Mouse (Mus musculus) MEL (cell line): ENCODE results near the gene Aco1. TPM values are rescaled to one million over a fixed set of nuclear protein-coding genes. Genes with fewer than 3 reads are reported as not detected.

Source experiments
- DNase-seq: peaks from one replicate; pipeline ENCODE4 v3.0.0; 2011; ENCODE audit warnings: low read depth, low spot score
- H3K27ac ChIP-seq: 2 replicates; pipeline ENCODE4 v1.5.1; 2012; ENCODE audit warnings: low read depth, mild to moderate bottlenecking, control low read depth, low read length, moderate library complexity; ENCODE audit not compliant: control insufficient read depth
- H3K27me3 ChIP-seq, 2 experiments: fragments of 150-350 bp in 1 of 2; sonication (generic) in 1 of 2; 2 replicates each; pipeline ENCODE4 v1.6.1; 2012; ENCODE audit warnings: low read length in 2 of 2, mild to moderate bottlenecking in 2 of 2, improper control_type of control experiment in 1 of 2, moderate library complexity in 1 of 2; ENCODE audit not compliant: insufficient read depth in 2 of 2, control insufficient read depth in 1 of 2
- H3K36me3 ChIP-seq, 2 experiments: 2 replicates each; pipeline ENCODE4 v1.6.1; 2012 to 2014; ENCODE audit warnings: low read length in 2 of 2, improper control_type of control experiment in 1 of 2, inconsistent platforms in 1 of 2, mild to moderate bottlenecking in 1 of 2; ENCODE audit not compliant: insufficient read depth in 2 of 2, control insufficient read depth in 1 of 2
- H3K4me1 ChIP-seq, 2 experiments: fragments of 150-350 bp in 1 of 2; sonication (generic) in 1 of 2; 2 replicates each; pipeline ENCODE4 v1.6.1; 2012; ENCODE audit warnings: low read length in 2 of 2, improper control_type of control experiment in 1 of 2, mild to moderate bottlenecking in 1 of 2; ENCODE audit not compliant: insufficient read depth in 2 of 2, control insufficient read depth in 1 of 2
- H3K4me3 ChIP-seq, 2 experiments: fragments of 150-350 bp in 1 of 2; sonication (generic) in 1 of 2; 2 replicates each; pipeline ENCODE4 v1.5.1; 2012; ENCODE audit warnings: low read depth in 2 of 2, low read length in 2 of 2, mild to moderate bottlenecking in 2 of 2, moderate library complexity in 2 of 2, control low read depth in 1 of 2, improper control_type of control experiment in 1 of 2; ENCODE audit not compliant: control insufficient read depth in 1 of 2, insufficient read depth in 1 of 2
- H3K79me2 ChIP-seq: 2 replicates; pipeline ENCODE4 v1.6.1; 2012; ENCODE audit warnings: mild to moderate bottlenecking, low read length, moderate library complexity; ENCODE audit not compliant: control insufficient read depth, poor library complexity, insufficient read depth
- H3K9ac ChIP-seq: 2 replicates; pipeline ENCODE4 v1.6.1; 2012; ENCODE audit warnings: low read depth, mild to moderate bottlenecking, control low read depth, low read length, moderate library complexity; ENCODE audit not compliant: control insufficient read depth, poor library complexity, severe bottlenecking
- H3K9me3 ChIP-seq: fragments of 150-350 bp; sonication (generic); replicated peaks from 2 replicates; pipeline ENCODE4 v1.6.1; 2012; ENCODE audit warnings: mild to moderate bottlenecking, low read length, improper control_type of control experiment, moderate library complexity; ENCODE audit not compliant: insufficient read depth
- BHLHE40 ChIP-seq: IDR thresholded peaks from 2 replicates; pipeline ENCODE4 v1.6.1; 2012; ENCODE audit warnings: low read depth, mild to moderate bottlenecking, inconsistent platforms, low read length, improper control_type of control experiment, borderline replicate concordance
- ELF1 ChIP-seq: IDR thresholded peaks from 2 replicates; pipeline ENCODE4 v1.6.1; 2014; ENCODE audit warnings: low read depth, mild to moderate bottlenecking, inconsistent platforms, low read length, improper control_type of control experiment, moderate library complexity
- EP300 ChIP-seq, 2 experiments: IDR thresholded peaks; 2 replicates each; pipeline ENCODE4 v1.6.1; 2011; ENCODE audit warnings: improper control_type of control experiment in 2 of 2, low read length in 2 of 2, low read depth in 1 of 2, mild to moderate bottlenecking in 1 of 2
- GABPA ChIP-seq: IDR thresholded peaks from 2 replicates; pipeline ENCODE4 v1.6.1; 2012; ENCODE audit warnings: low read depth, mild to moderate bottlenecking, inconsistent platforms, low read length, improper control_type of control experiment, moderate library complexity
- JUND ChIP-seq: IDR thresholded peaks from 2 replicates; pipeline ENCODE4 v1.6.1; 2011; ENCODE audit warnings: low read depth, mild to moderate bottlenecking, improper control_type of control experiment, low read length
- MAX ChIP-seq: IDR thresholded peaks from 2 replicates; pipeline ENCODE4 v1.6.1; 2011; ENCODE audit warnings: low read length, improper control_type of control experiment
- MAZ ChIP-seq: IDR thresholded peaks from 2 replicates; pipeline ENCODE4 v1.6.1; 2012; ENCODE audit warnings: low read depth, mild to moderate bottlenecking, inconsistent platforms, low read length, improper control_type of control experiment
- MXI1 ChIP-seq: IDR thresholded peaks from 2 replicates; pipeline ENCODE4 v1.6.1; 2011; ENCODE audit warnings: mild to moderate bottlenecking, low read depth, low read length, improper control_type of control experiment
- MYB ChIP-seq: IDR thresholded peaks from 2 replicates; pipeline ENCODE4 v1.6.1; 2011; ENCODE audit warnings: mild to moderate bottlenecking, low read depth, low read length, improper control_type of control experiment
- POLR2A ChIP-seq, 2 experiments: IDR thresholded peaks; 2 replicates each; pipeline ENCODE4 v1.6.1; 2011 to 2012; ENCODE audit warnings: low read length in 2 of 2, mild to moderate bottlenecking in 2 of 2, control low read depth in 1 of 2, improper control_type of control experiment in 1 of 2, low read depth in 1 of 2, moderate library complexity in 1 of 2; ENCODE audit not compliant: control insufficient read depth in 1 of 2, insufficient read depth in 1 of 2, poor library complexity in 1 of 2
- POLR2AphosphoS5 ChIP-seq: IDR thresholded peaks from 2 replicates; pipeline ENCODE4 v1.6.1; 2012; ENCODE audit warnings: low read depth, borderline replicate concordance, mild to moderate bottlenecking, inconsistent platforms, low read length, moderate library complexity, mixed read lengths
- RCOR1 ChIP-seq: IDR thresholded peaks from 2 replicates; pipeline ENCODE4 v1.6.1; 2012; ENCODE audit warnings: low read depth, mild to moderate bottlenecking, inconsistent platforms, low read length, improper control_type of control experiment
- ZNF384 ChIP-seq: IDR thresholded peaks from 2 replicates; pipeline ENCODE4 v1.6.1; 2012; ENCODE audit warnings: low read depth, mild to moderate bottlenecking, inconsistent platforms, low read length, improper control_type of control experiment
- polyA plus RNA-seq, 2 experiments: library from polyadenylated mRNA; stranded (reverse) in 1 of 2; unstranded in 1 of 2; fragments of >175 nt in 1 of 2; fragments of >200 nt in 1 of 2; gene quantifications; 2 replicates each; pipeline versions ENCODE4 v1.2.1 to v1.2.4; 2012; ENCODE audit warnings: low replicate concordance in 2 of 2, low read depth in 1 of 2; ENCODE audit not compliant: insufficient read length in 2 of 2, insufficient read depth in 1 of 2, missing spikeins in 1 of 2
- total RNA-seq: library from RNA; depleted of rRNA; stranded (reverse); fragments of 300-350 nt; gene quantifications from 2 replicates; pipeline ENCODE4 v1.2.3, GENCODE M21; 2012

The Aco1 gene
- total and polyA plus RNA-seq, 3 experiments: 28.7 to 33.6 TPM; not detected in 1

GRCm38 (mm10) chr4:40142743-40143532 lies at the start of gene Aco1 (continued):
- TF ChIP-seq POLR2AphosphoS5 (peak; percentile 30; the same call in 1 of the 2 replicates), MXI1 (peak; percentile 78), JUND (no peak), MAX (peak; percentile 81), GABPA (no peak)

- Histone ChIP-seq H3K9me3 (no peaks in the 10 kb centered on the region), H3K79me2 (no peaks in the 10 kb centered on the region), H3K27ac (no peak overlapping the region), H3K9ac (no peak overlapping the region), H3K4me3 (no peak overlapping the region), H3K4me1 (no peaks in the 10 kb centered on the region), H3K36me3 (no peaks in the 10 kb centered on the region), H3K27me3 (no peaks in the 10 kb centered on the region; a peak in 1 of 4 replicates)
- DNase-seq: no peak
- TF ChIP-seq MYB: no peak
- no peak for TF ChIP-seq POLR2A (IDR thresholded peaks at IDR 0.05; ENCODE audit: control insufficient read depth in 1 of 2, insufficient read depth in 1 of 2, low read depth in 1 of 2, low read length in 2 of 2, poor library complexity in 1 of 2)
- no peak for TF ChIP-seq EP300 (IDR thresholded peaks at IDR 0.05; ENCODE audit: low read depth in 1 of 2, low read length in 2 of 2)
- TF ChIP-seq RCOR1: no peak
- no peak for TF ChIP-seq ZNF384
Measured at GRCm38 (mm10) chr4:40094974-40095373, 47.9 kb upstream of the Aco1 start.

- Histone ChIP-seq H3K4me1 (no peaks in the 10 kb centered on the region), H3K79me2 (no peaks in the 10 kb centered on the region), H3K9me3 (no peaks in the 10 kb centered on the region), H3K9ac (no peak overlapping the region), H3K4me3 (no peak overlapping the region), H3K36me3 (no peaks in the 10 kb centered on the region), H3K27me3 (no peaks in the 10 kb centered on the region; a peak in 1 of 4 replicates), H3K27ac (no peak overlapping the region)
- no peak for DNase-seq
- no peak for TF ChIP-seq RCOR1
- no peak for TF ChIP-seq GABPA
- TF ChIP-seq ELF1: no peak
- no peak for TF ChIP-seq BHLHE40
- TF ChIP-seq JUND: no peak
- TF ChIP-seq MAZ: no peak
Measured at GRCm38 (mm10) chr4:40102996-40103395, 39.9 kb upstream of the Aco1 start.
